Mouse (Mus musculus): Measurements from ENCODE around the gene Prl2c3. TPM values are rescaled to one million over a fixed set of nuclear protein-coding genes. Genes with fewer than 3 reads are reported as not detected.
"Not testable (repeated sequence)": the region's sequence is repeated elsewhere in the genome, so short reads cannot be mapped to it uniquely, and the experiment has no call there.

The Prl2c3 gene
- 0.89 TPM in 1 of 2 replicates, not detected in the other for polyA plus RNA-seq (2014; fragmentation: Nextera tagmentation; extraction: Ambion mirVana)

- H3K4me3 ChIP-seq (ENCODE audit: low read depth, low read length); H3K4me1 ChIP-seq (ENCODE audit: insufficient read depth); ATAC-seq (ENCODE audit: insufficient read depth); H3K9me3 ChIP-seq (ENCODE audit: low read depth, low read length); H3K9ac ChIP-seq; DNase-seq; H3K36me3 ChIP-seq (ENCODE audit: insufficient read depth); H3K27me3 ChIP-seq (ENCODE audit: insufficient read depth, low read length); H3K4me2 ChIP-seq; H3K27ac ChIP-seq (ENCODE audit: low read depth): not testable (repeated sequence)
- WGBS: 56% methylated on average over 3 of the region's 3 CpGs
Measured at GRCm38 (mm10) chr13:12799979-12800378, at the start of gene Prl2c3. Gene Prl2c3 (minus strand): TSS chr13:12800079.

GRCm38 (mm10) chr13:12848254-12848653 lies 48.4 kb upstream of the Prl2c3 start:
- not testable (repeated sequence) for H3K36me3 ChIP-seq (ENCODE audit: insufficient read depth); H3K27me3 ChIP-seq (ENCODE audit: insufficient read depth, low read length); H3K4me1 ChIP-seq (ENCODE audit: insufficient read depth); H3K27ac ChIP-seq (ENCODE audit: low read depth); H3K4me3 ChIP-seq (ENCODE audit: low read depth, low read length); H3K9ac ChIP-seq; H3K4me2 ChIP-seq; H3K9me3 ChIP-seq (ENCODE audit: low read depth, low read length); DNase-seq
- WGBS: 73% methylated on average over 4 of the region's 4 CpGs
- ATAC-seq (ENCODE audit: insufficient read depth): peak; percentile 41; the same call in 1 of the 2 replicates

GRCm38 (mm10) chr13:12844701-12845100 lies 44.8 kb upstream of the Prl2c3 start:
- 80% methylated on average over 1 of the region's 1 CpGs for WGBS
- not testable (repeated sequence) for H3K9ac ChIP-seq; ATAC-seq (ENCODE audit: insufficient read depth); H3K4me3 ChIP-seq (ENCODE audit: low read depth, low read length); H3K4me2 ChIP-seq; H3K4me1 ChIP-seq (ENCODE audit: insufficient read depth); H3K27me3 ChIP-seq (ENCODE audit: insufficient read depth, low read length); H3K27ac ChIP-seq (ENCODE audit: low read depth); DNase-seq; H3K36me3 ChIP-seq (ENCODE audit: insufficient read depth)
- peaks cover 11% of the 10 kb centered on the region; the same call in 1 of the 2 replicates for H3K9me3 ChIP-seq (ENCODE audit: low read depth, low read length)

GRCm38 (mm10) chr13:12837546-12837945 lies 37.7 kb upstream of the Prl2c3 start:
- 75% methylated on average over 2 of the region's 2 CpGs for WGBS
- not testable (repeated sequence) for H3K27me3 ChIP-seq (ENCODE audit: insufficient read depth, low read length); H3K9ac ChIP-seq; H3K27ac ChIP-seq (ENCODE audit: low read depth); H3K4me1 ChIP-seq (ENCODE audit: insufficient read depth); ATAC-seq (ENCODE audit: insufficient read depth); H3K4me3 ChIP-seq (ENCODE audit: low read depth, low read length); DNase-seq; H3K36me3 ChIP-seq (ENCODE audit: insufficient read depth); H3K4me2 ChIP-seq
- peaks cover 21% of the 10 kb centered on the region for H3K9me3 ChIP-seq (ENCODE audit: low read depth, low read length)

GRCm38 (mm10) chr13:12831769-12832168 lies 31.9 kb upstream of the Prl2c3 start:
- Histone ChIP-seq H3K36me3 (ENCODE audit: insufficient read depth) (no peaks in the 10 kb centered on the region), H3K4me1 (ENCODE audit: insufficient read depth) (no peaks in the 10 kb centered on the region), H3K27me3 (ENCODE audit: insufficient read depth, low read length) (no peaks in the 10 kb centered on the region), H3K4me2 (no peak overlapping the region), H3K9ac (no peak overlapping the region), H3K27ac (ENCODE audit: low read depth) (no peak overlapping the region), H3K9me3 (ENCODE audit: low read depth, low read length) (peaks cover 38% of the 10 kb centered on the region), H3K4me3 (ENCODE audit: low read depth, low read length) (no peak overlapping the region)
- TF ChIP-seq CTCF (IDR thresholded peaks at IDR 0.05; ENCODE audit: low read depth): no peak
- 71% methylated on average over 2 of the region's 2 CpGs for WGBS
- DNase-seq (no peak), ATAC-seq (ENCODE audit: insufficient read depth) (no peak)

- Histone ChIP-seq H3K4me1 (ENCODE audit: insufficient read depth) (no peaks in the 10 kb centered on the region), H3K27ac (ENCODE audit: low read depth) (no peak overlapping the region), H3K4me3 (ENCODE audit: low read depth, low read length) (no peak overlapping the region), H3K27me3 (ENCODE audit: insufficient read depth, low read length) (no peaks in the 10 kb centered on the region), H3K4me2 (no peak overlapping the region), H3K9me3 (ENCODE audit: low read depth, low read length) (peaks cover 48% of the 10 kb centered on the region), H3K36me3 (ENCODE audit: insufficient read depth) (no peaks in the 10 kb centered on the region), H3K9ac (no peak overlapping the region)
- ATAC-seq (ENCODE audit: insufficient read depth) (no peak), DNase-seq (no peak)
- 85% methylated on average over 5 of the region's 5 CpGs for WGBS
- no peak for TF ChIP-seq CTCF (IDR thresholded peaks at IDR 0.05; ENCODE audit: low read depth)
Measured at GRCm38 (mm10) chr13:12829031-12829430, 29.2 kb upstream of the Prl2c3 start.

- H3K4me3 ChIP-seq (ENCODE audit: low read depth, low read length); ATAC-seq (ENCODE audit: insufficient read depth); H3K27ac ChIP-seq (ENCODE audit: low read depth); H3K4me1 ChIP-seq (ENCODE audit: insufficient read depth); H3K9ac ChIP-seq; DNase-seq; H3K27me3 ChIP-seq (ENCODE audit: insufficient read depth, low read length); H3K4me2 ChIP-seq; H3K36me3 ChIP-seq (ENCODE audit: insufficient read depth): not testable (repeated sequence)
- peaks cover 23% of the 10 kb centered on the region for H3K9me3 ChIP-seq (ENCODE audit: low read depth, low read length)
- 59% methylated on average over 4 of the region's 4 CpGs for WGBS
Measured at GRCm38 (mm10) chr13:12824500-12825176, 24.8 kb upstream of the Prl2c3 start.

GRCm38 (mm10) chr13:12813734-12814424 lies 14.0 kb upstream of the Prl2c3 start:
- H3K4me2 ChIP-seq; H3K36me3 ChIP-seq (ENCODE audit: insufficient read depth); ATAC-seq (ENCODE audit: insufficient read depth); H3K4me3 ChIP-seq (ENCODE audit: low read depth, low read length); H3K9ac ChIP-seq; H3K27ac ChIP-seq (ENCODE audit: low read depth); H3K27me3 ChIP-seq (ENCODE audit: insufficient read depth, low read length); H3K9me3 ChIP-seq (ENCODE audit: low read depth, low read length); H3K4me1 ChIP-seq (ENCODE audit: insufficient read depth); DNase-seq: not testable (repeated sequence)
- 81% methylated on average over 5 of the region's 5 CpGs for WGBS
